Mouse (Mus musculus) pancreas, adult 10 weeks (tissue): ENCODE data around the gene Arhgap11a. TPM values are rescaled to one million over a fixed set of nuclear protein-coding genes. Genes with fewer than 3 reads are reported as not detected.

Experiments
- polyA plus RNA-seq: library from polyadenylated mRNA; stranded (reverse); fragments of 350-450 nt; fragmentation: Illumina TruSeq; extraction: RNeasy Lipid Tissue Mini Kit (QIAGEN cat#74804); gene quantifications from one replicate; pipeline ENCODE4 v1.2.3, GENCODE M21; 2015; ENCODE audit warnings: low read depth, low replicate concordance; ENCODE audit not compliant: insufficient read depth

Arhgap11a gene
- polyA plus RNA-seq: 0.37 TPM

GRCm38 (mm10) chr2:113848245-113849121 lies at the start of gene Arhgap11a:
Gene Arhgap11a, minus strand, starts transcription at chr2:113848661.

GRCm38 (mm10) chr2:113828943-113829882 lies 19.2 kb downstream of the Arhgap11a start, which contains the start of gene Scg5:
Gene Scg5, minus strand, starts transcription at chr2:113829121.

Other genes starting within 250 kb of the Arhgap11a start
- 0.18 TPM for gene Grem1, start 90.0 kb downstream of the Arhgap11a start, polyA plus RNA-seq
- gene Scg5, start 19.5 kb downstream of the Arhgap11a start, polyA plus RNA-seq: 33.6 TPM
- gene Gjd2, start 165.0 kb upstream of the Arhgap11a start, polyA plus RNA-seq: 4.6 TPM
- gene Actc1, start 204.9 kb upstream of the Arhgap11a start, polyA plus RNA-seq: 0.96 TPM